In the genomic region with DNA sequence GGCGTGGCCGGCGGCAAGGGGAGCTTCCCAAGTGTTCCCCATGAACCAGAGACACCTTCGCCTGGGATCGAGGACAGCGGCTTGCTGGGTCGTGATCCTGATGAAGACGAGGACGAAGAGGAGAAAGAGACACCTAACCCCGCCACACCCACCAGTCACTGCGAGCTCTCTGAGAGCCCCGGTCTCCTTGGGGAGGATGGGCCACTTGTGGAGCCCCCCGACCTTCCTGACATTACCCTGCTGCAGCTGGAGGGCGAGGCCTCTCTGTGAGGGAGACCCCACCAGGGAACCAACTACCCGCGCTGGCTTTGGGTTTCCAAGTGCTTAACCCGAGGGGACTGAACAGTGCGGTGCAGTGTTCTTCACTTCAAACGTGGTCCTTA, we compare ENCODE assay signal across 10 mouse cellular contexts. TPM values are rescaled to one million over a fixed set of nuclear protein-coding genes. Genes with fewer than 3 reads are reported as not detected.
DNase-seq lines count a peak whose midpoint lies in the region; ATAC-seq and TF ChIP-seq lines count a peak whose summit lies in the region.
"Had no signal": no experiment of that assay in that cellular context is flagged by ENCODE, and none has a peak within 500 bp of the region (broad histone marks: within the 10 kb centered on the region; RNA-seq: fewer than 3 reads in every experiment).

No protein-coding gene starts in this region.

- H3K9me3 ChIP-seq in intestine, embryonic 15.5 days = no peaks in the 10 kb centered on the region
- no peaks in the 10 kb centered on the region for H3K9me3 ChIP-seq in intestine, postnatal 0 days (ENCODE audit: control insufficient read depth)
- no peaks in the 10 kb centered on the region for H3K9me3 ChIP-seq in embryonic facial prominence, embryonic 10.5 days
- no peaks in the 10 kb centered on the region for H3K9me3 ChIP-seq in hindbrain, embryonic 10.5 days
- no peaks in the 10 kb centered on the region for H3K9me3 ChIP-seq in midbrain, embryonic 15.5 days

- no peak overlapping the region for H3K27ac ChIP-seq in intestine, embryonic 15.5 days
- no peak overlapping the region for H3K27ac ChIP-seq in intestine, postnatal 0 days (ENCODE audit: low read depth, low read length)
- peak overlapping the region; percentile 73; the same call in 1 of the 2 replicates for H3K27ac ChIP-seq in embryonic facial prominence, embryonic 10.5 days (replicated peaks)
- peak overlapping the region; percentile 89 for H3K27ac ChIP-seq in hindbrain, embryonic 10.5 days
- H3K27ac ChIP-seq in midbrain, embryonic 15.5 days = 0 out of 2 replicates have a peak overlapping the region, but pooled peaks have one; percentile 94

- 7% methylated on average over 19 of the region's 19 CpGs for WGBS in intestine, embryonic 15.5 days
- WGBS in intestine, postnatal 0 days = 10% methylated on average over 18 of the region's 19 CpGs
- 4% methylated on average over 19 of the region's 19 CpGs for WGBS in embryonic facial prominence, embryonic 10.5 days
- WGBS in hindbrain, embryonic 10.5 days = 3% methylated on average over 19 of the region's 19 CpGs
- 5% methylated on average over 19 of the region's 19 CpGs for WGBS in midbrain, embryonic 15.5 days

- H3K4me1 ChIP-seq in intestine, embryonic 15.5 days (replicated peaks) = peaks cover 12% of the 10 kb centered on the region
- H3K4me1 ChIP-seq in intestine, postnatal 0 days (replicated peaks; ENCODE audit: control insufficient read depth, insufficient read depth, low read length) = no peaks in the 10 kb centered on the region
- peaks cover 28% of the 10 kb centered on the region for H3K4me1 ChIP-seq in embryonic facial prominence, embryonic 10.5 days
- peaks cover 48% of the 10 kb centered on the region for H3K4me1 ChIP-seq in hindbrain, embryonic 10.5 days (replicated peaks)
- H3K4me1 ChIP-seq in midbrain, embryonic 15.5 days = peaks cover 46% of the 10 kb centered on the region

- peak; percentile 33 for DNase-seq in embryonic facial prominence, embryonic 10.5 days (ENCODE audit: low spot score)
- no peak for DNase-seq in hindbrain, embryonic 10.5 days (ENCODE audit: low spot score)
- DNase-seq in spleen, adult 18-20 months = no peak
- no peak for DNase-seq in lung, postnatal 14 days
- DNase-seq in kidney, postnatal 36 days = no peak
- DNase-seq: kidney, postnatal 14 days had no signal

- H3K36me3 ChIP-seq in intestine, embryonic 15.5 days = no peaks in the 10 kb centered on the region
- H3K36me3 ChIP-seq in intestine, postnatal 0 days (ENCODE audit: control insufficient read depth, insufficient read depth) = no peaks in the 10 kb centered on the region
- H3K36me3 ChIP-seq in embryonic facial prominence, embryonic 10.5 days (replicated peaks) = no peaks in the 10 kb centered on the region
- H3K36me3 ChIP-seq in hindbrain, embryonic 10.5 days = no peaks in the 10 kb centered on the region
- no peaks in the 10 kb centered on the region for H3K36me3 ChIP-seq in midbrain, embryonic 15.5 days (replicated peaks)

- ATAC-seq in intestine, embryonic 15.5 days = no peak
- no peak for ATAC-seq in intestine, postnatal 0 days
- ATAC-seq in midbrain, embryonic 15.5 days (replicated peaks) = no peak
- ATAC-seq: liver, postnatal 0 days had no signal

- H3K27me3 ChIP-seq in intestine, embryonic 15.5 days (replicated peaks) = peaks cover 59% of the 10 kb centered on the region
- H3K27me3 ChIP-seq in intestine, postnatal 0 days (replicated peaks; ENCODE audit: control insufficient read depth, insufficient read depth, low read length) = peaks cover 42% of the 10 kb centered on the region
- peaks cover 93% of the 10 kb centered on the region for H3K27me3 ChIP-seq in embryonic facial prominence, embryonic 10.5 days (replicated peaks; ENCODE audit: low read depth, poor library complexity, severe bottlenecking)
- peaks cover 79% of the 10 kb centered on the region for H3K27me3 ChIP-seq in hindbrain, embryonic 10.5 days (ENCODE audit: insufficient read depth, poor library complexity, severe bottlenecking)
- H3K27me3 ChIP-seq in midbrain, embryonic 15.5 days (replicated peaks) = no peaks in the 10 kb centered on the region; the same call in 1 of the 2 replicates

- TF ChIP-seq CTCF in intestine, postnatal 0 days (IDR thresholded peaks at IDR 0.05; ENCODE audit: low read depth) = no peak

- peak overlapping the region; percentile 62 for H3K4me2 ChIP-seq in intestine, embryonic 15.5 days (replicated peaks)
- no peak overlapping the region for H3K4me2 ChIP-seq in intestine, postnatal 0 days (replicated peaks; ENCODE audit: low read depth)
- H3K4me2 ChIP-seq in midbrain, embryonic 15.5 days = peak overlapping the region; percentile 54

- no peak overlapping the region for H3K9ac ChIP-seq in intestine, embryonic 15.5 days
- H3K9ac ChIP-seq in intestine, postnatal 0 days (ENCODE audit: low read depth, low read length) = no peak overlapping the region
- peak overlapping the region; percentile 66 for H3K9ac ChIP-seq in midbrain, embryonic 15.5 days
- H3K9ac ChIP-seq: liver, postnatal 0 days had no signal

- H3K4me3 ChIP-seq in intestine, embryonic 15.5 days (replicated peaks) = peak overlapping the region; percentile 35; the same call in 1 of the 2 replicates
- H3K4me3 ChIP-seq in intestine, postnatal 0 days (ENCODE audit: low read depth, low read length) = no peak overlapping the region
- H3K4me3 ChIP-seq in embryonic facial prominence, embryonic 10.5 days = peak overlapping the region; percentile 66
- H3K4me3 ChIP-seq in hindbrain, embryonic 10.5 days = peak overlapping the region; percentile 59
- H3K4me3 ChIP-seq in midbrain, embryonic 15.5 days = peak overlapping the region; percentile 63

RNA-seq across cellular contexts. Expression of a gene that starts 1.7 kb away (rescaled TPM):
- 1.6 and 1.7 TPM in 2 replicates for polyA plus RNA-seq in intestine, embryonic 15.5 days (2015; fragmentation: Nextera tagmentation; extraction: Ambion mirVana)
- 0.87 and 1.2 TPM in 2 replicates for polyA plus RNA-seq in intestine, postnatal 0 days (2015; fragmentation: Nextera tagmentation; extraction: Ambion mirVana)
- polyA plus RNA-seq in embryonic facial prominence, embryonic 10.5 days (2016; fragmentation: Nextera tagmentation; extraction: Ambion mirVana) = 2.1 and 2.5 TPM in 2 replicates
- 5.9 and 12.2 TPM in 2 replicates for polyA plus RNA-seq in hindbrain, embryonic 10.5 days (2016; fragmentation: Nextera tagmentation; extraction: Ambion mirVana)
- 113 and 118 TPM in 2 replicates for polyA plus RNA-seq in midbrain, embryonic 15.5 days (2015; fragmentation: Nextera tagmentation; extraction: Ambion mirVana)
- polyA plus RNA-seq: liver, postnatal 0 days had no signal

RNA-seq across cellular contexts. Expression of a gene that starts 3.2 kb away (rescaled TPM):
- polyA plus RNA-seq in intestine, embryonic 15.5 days (2015; fragmentation: Nextera tagmentation; extraction: Ambion mirVana) = 46.6 and 49.5 TPM in 2 replicates
- polyA plus RNA-seq in intestine, postnatal 0 days (2015; fragmentation: Nextera tagmentation; extraction: Ambion mirVana) = 41.9 and 46.6 TPM in 2 replicates
- 38.0 and 43.2 TPM in 2 replicates for polyA plus RNA-seq in embryonic facial prominence, embryonic 10.5 days (2016; fragmentation: Nextera tagmentation; extraction: Ambion mirVana)
- polyA plus RNA-seq in hindbrain, embryonic 10.5 days (2016; fragmentation: Nextera tagmentation; extraction: Ambion mirVana) = 39.4 and 48.8 TPM in 2 replicates
- polyA plus RNA-seq in midbrain, embryonic 15.5 days (2015; fragmentation: Nextera tagmentation; extraction: Ambion mirVana) = 60.5 and 63.3 TPM in 2 replicates

RNA-seq across cellular contexts. Expression of a gene that starts 26.7 kb away (rescaled TPM):
- polyA plus RNA-seq in intestine, embryonic 15.5 days (2015; fragmentation: Nextera tagmentation; extraction: Ambion mirVana) = not detected in 2 replicates
- not detected in 2 replicates for polyA plus RNA-seq in intestine, postnatal 0 days (2015; fragmentation: Nextera tagmentation; extraction: Ambion mirVana)
- not detected in 2 replicates for polyA plus RNA-seq in embryonic facial prominence, embryonic 10.5 days (2016; fragmentation: Nextera tagmentation; extraction: Ambion mirVana)
- polyA plus RNA-seq in hindbrain, embryonic 10.5 days (2016; fragmentation: Nextera tagmentation; extraction: Ambion mirVana) = not detected in 2 replicates
- polyA plus RNA-seq in midbrain, embryonic 15.5 days (2015; fragmentation: Nextera tagmentation; extraction: Ambion mirVana) = not detected in 2 replicates
- polyA plus RNA-seq: liver, postnatal 0 days had no signal

RNA-seq across cellular contexts. Expression of a gene that starts 52.2 kb away (rescaled TPM):
- polyA plus RNA-seq in intestine, embryonic 15.5 days (2015; fragmentation: Nextera tagmentation; extraction: Ambion mirVana) = not detected in 2 replicates
- not detected in 2 replicates for polyA plus RNA-seq in intestine, postnatal 0 days (2015; fragmentation: Nextera tagmentation; extraction: Ambion mirVana)
- polyA plus RNA-seq in embryonic facial prominence, embryonic 10.5 days (2016; fragmentation: Nextera tagmentation; extraction: Ambion mirVana) = not detected in 2 replicates
- not detected in 2 replicates for polyA plus RNA-seq in hindbrain, embryonic 10.5 days (2016; fragmentation: Nextera tagmentation; extraction: Ambion mirVana)
- 0.08 TPM in 1 of 2 replicates, not detected in the other for polyA plus RNA-seq in midbrain, embryonic 15.5 days (2015; fragmentation: Nextera tagmentation; extraction: Ambion mirVana)
- polyA plus RNA-seq: liver, postnatal 0 days had no signal

RNA-seq across cellular contexts. Expression of a gene that starts 52.2 kb away (rescaled TPM):
- not detected in 2 replicates for polyA plus RNA-seq in intestine, embryonic 15.5 days (2015; fragmentation: Nextera tagmentation; extraction: Ambion mirVana)
- not detected in 2 replicates for polyA plus RNA-seq in intestine, postnatal 0 days (2015; fragmentation: Nextera tagmentation; extraction: Ambion mirVana)
- not detected in 2 replicates for polyA plus RNA-seq in embryonic facial prominence, embryonic 10.5 days (2016; fragmentation: Nextera tagmentation; extraction: Ambion mirVana)
- not detected in 2 replicates for polyA plus RNA-seq in hindbrain, embryonic 10.5 days (2016; fragmentation: Nextera tagmentation; extraction: Ambion mirVana)
- 0.22 TPM in 1 of 2 replicates, not detected in the other for polyA plus RNA-seq in midbrain, embryonic 15.5 days (2015; fragmentation: Nextera tagmentation; extraction: Ambion mirVana)
- polyA plus RNA-seq: liver, postnatal 0 days had no signal

Comparison
In these comparisons a context has a peak if more than half of its experiments do, and no peak if none do; other contexts are left out.
1. H3K27ac ChIP-seq: peak in embryonic facial prominence, embryonic 10.5 days (single experiment), hindbrain, embryonic 10.5 days (single experiment) and midbrain, embryonic 15.5 days (single experiment); none in intestine, embryonic 15.5 days (single experiment) and intestine, postnatal 0 days (single experiment).